Mouse (Mus musculus) heart, embryonic 16.5 days (tissue): ENCODE results near the gene Heg1. TPM values are rescaled to one million over a fixed set of nuclear protein-coding genes. Genes with fewer than 3 reads are reported as not detected.

Experiments used
- ATAC-seq: fragments of 200-750 bp; cut with Nextera tagmentation; replicated peaks from 2 replicates; pipeline ENCODE4 v1.8.0; 2017; ENCODE audit warnings: moderate number of reproducible peaks; ENCODE audit not compliant: insufficient read depth, low FRiP score; ENCODE audit errors: extremely low read depth
- H3K27ac ChIP-seq: fragments of 300-500 bp; sonication (generic); 2 replicates; pipeline ENCODE4 v1.5.1; 2014; ENCODE audit warnings: mild to moderate bottlenecking, low read length, control low read depth, moderate library complexity
- H3K27me3 ChIP-seq: fragments of 300-500 bp; sonication (generic); 2 replicates; pipeline ENCODE4 v1.6.1; 2014; ENCODE audit warnings: low read length, mixed read lengths; ENCODE audit not compliant: control insufficient read depth, insufficient read depth
- H3K36me3 ChIP-seq: fragments of 300-500 bp; sonication (generic); 2 replicates; pipeline ENCODE4 v1.6.1; 2014; ENCODE audit not compliant: control insufficient read depth, insufficient read depth
- H3K4me1 ChIP-seq: fragments of 300-500 bp; sonication (generic); 2 replicates; pipeline ENCODE4 v1.6.1; 2014; ENCODE audit warnings: low read length, mixed read lengths; ENCODE audit not compliant: control insufficient read depth, insufficient read depth
- H3K4me2 ChIP-seq: fragments of 300-500 bp; sonication (generic); 2 replicates; pipeline ENCODE4 v1.6.1; 2014; ENCODE audit warnings: low read depth, mild to moderate bottlenecking, control low read depth, low read length
- H3K4me3 ChIP-seq: fragments of 300-500 bp; sonication (generic); 2 replicates; pipeline ENCODE4 v1.5.1; 2014; ENCODE audit warnings: mild to moderate bottlenecking, control low read depth, low read length
- H3K9ac ChIP-seq: fragments of 300-500 bp; sonication (generic); 2 replicates; pipeline ENCODE4 v1.6.1; 2014; ENCODE audit warnings: low read length, control low read depth
- H3K9me3 ChIP-seq: fragments of 300-500 bp; sonication (generic); replicated peaks from 2 replicates; pipeline ENCODE4 v1.6.1; 2016; ENCODE audit warnings: low read length; ENCODE audit not compliant: control insufficient read depth
- WGBS: fragments of 180-500 bp; shearing (Covaris S2); extraction: QIAGEN DNeasy Blood & Tissue Kit; methylation state at CpG from one replicate; pipeline ENCODE4 v1.1.7; 2014; 5-methylcytosine and 5-hydroxymethylcytosine counted together
- polyA plus RNA-seq: library from polyadenylated mRNA; unstranded; fragments of >200 nt; fragmentation: Nextera tagmentation; extraction: Ambion mirVana; gene quantifications from 2 replicates; pipeline ENCODE4 v1.2.1, GENCODE M21; 2015

Gene Heg1
- polyA plus RNA-seq, 1 experiment from 2014 or later, result 34.0 TPM

- Histone ChIP-seq H3K27me3 (no peaks in the 10 kb centered on the region), H3K4me2 (peak overlapping the region; percentile 26; the same call in 1 of the 2 replicates), H3K9ac (no peak overlapping the region), H3K4me3 (no peak overlapping the region), H3K4me1 (peaks cover 10% of the 10 kb centered on the region), H3K9me3 (no peaks in the 10 kb centered on the region), H3K36me3 (peaks cover 39% of the 10 kb centered on the region), H3K27ac (peak overlapping the region; percentile 27; the same call in 1 of the 2 replicates)
- 62% methylated on average over 12 of the region's 12 CpGs for WGBS
- peak; percentile 19; the same call in 1 of the 2 replicates for ATAC-seq
Observed at GRCm38 (mm10) chr16:33751590-33751989, 67.4 kb downstream of the Heg1 start.

DNA sequence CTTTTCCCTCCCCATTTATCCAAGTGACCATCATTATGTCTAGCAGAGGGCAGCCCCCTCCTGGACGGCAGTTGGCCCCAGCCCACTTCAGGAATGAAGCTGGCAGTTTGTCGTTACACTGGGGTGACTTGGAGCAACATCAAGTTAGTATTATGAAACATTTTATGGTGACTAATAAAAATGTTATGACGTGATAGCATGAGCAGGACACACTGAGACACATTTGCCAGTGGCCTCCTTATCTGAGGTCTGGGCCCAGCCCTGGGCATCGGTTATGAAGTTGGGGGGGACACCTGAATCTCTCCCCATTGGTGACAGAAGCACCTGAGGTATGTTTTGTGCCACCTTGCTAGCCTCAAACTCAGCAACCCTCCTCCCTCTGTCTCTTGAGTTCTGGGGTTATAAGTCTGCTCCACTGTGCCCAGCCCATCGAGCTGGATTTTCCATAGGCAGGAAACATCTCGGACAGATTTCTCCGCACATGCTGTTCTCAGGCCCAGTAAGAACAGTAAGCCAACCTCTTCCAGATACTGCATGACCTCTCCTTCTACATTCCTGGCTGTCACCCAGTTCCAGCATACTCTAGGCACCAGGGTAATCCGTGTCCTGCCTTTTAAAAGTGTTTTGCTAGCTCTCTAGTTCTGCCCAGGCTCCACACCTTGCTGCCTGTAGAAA is 68.9 kb downstream of the Heg1 start:
- Histone ChIP-seq H3K4me2 (no peak overlapping the region), H3K9ac (no peak overlapping the region; the same call in 1 of the 2 replicates), H3K27me3 (no peaks in the 10 kb centered on the region), H3K27ac (peak overlapping the region; percentile 80), H3K4me1 (peaks cover 10% of the 10 kb centered on the region), H3K36me3 (peaks cover 44% of the 10 kb centered on the region), H3K4me3 (no peak overlapping the region), H3K9me3 (no peaks in the 10 kb centered on the region)
- ATAC-seq, result peak; percentile 74
- WGBS, result 43% methylated on average over 8 of the region's 8 CpGs

DNA sequence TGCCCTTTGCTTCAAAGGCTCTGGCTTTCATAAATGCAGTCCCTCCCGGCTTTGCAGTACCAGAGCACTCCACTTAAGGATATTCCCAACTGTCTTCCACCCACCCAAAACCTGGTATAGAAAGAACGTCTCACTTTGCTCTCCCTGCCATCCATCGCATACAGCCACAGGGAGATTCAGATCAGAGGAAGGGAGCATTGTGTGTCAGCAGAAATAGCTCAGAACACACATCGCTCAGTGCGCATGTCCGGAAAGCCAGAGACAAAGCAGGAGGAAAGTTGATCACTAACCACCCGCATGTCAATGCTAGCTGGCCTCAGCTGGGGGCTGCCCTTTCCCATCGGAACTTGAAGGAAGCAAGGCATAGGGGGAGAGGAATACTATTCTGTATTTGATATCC is 71.1 kb downstream of the Heg1 start:
- peaks cover 10% of the 10 kb centered on the region for H3K4me1 ChIP-seq
- H3K9ac ChIP-seq, result no peak overlapping the region
- peaks cover 40% of the 10 kb centered on the region for H3K36me3 ChIP-seq
- no peak overlapping the region for H3K4me3 ChIP-seq
- no peak overlapping the region for H3K4me2 ChIP-seq
- no peaks in the 10 kb centered on the region for H3K9me3 ChIP-seq
- H3K27ac ChIP-seq, result no peak overlapping the region
- no peaks in the 10 kb centered on the region for H3K27me3 ChIP-seq
- ATAC-seq, result no peak
- 76% methylated on average over 8 of the region's 8 CpGs for WGBS

GRCm38 (mm10) chr16:33755961-33756360 is 71.8 kb downstream of the Heg1 start:
- 63% methylated on average over 16 of the region's 16 CpGs for WGBS
- H3K4me1 ChIP-seq, result peaks cover 10% of the 10 kb centered on the region
- H3K4me3 ChIP-seq, result no peak overlapping the region
- no peaks in the 10 kb centered on the region for H3K27me3 ChIP-seq
- H3K4me2 ChIP-seq, result no peak overlapping the region
- no peak overlapping the region for H3K27ac ChIP-seq
- no peak overlapping the region for H3K9ac ChIP-seq
- ATAC-seq, result no peak
- peaks cover 38% of the 10 kb centered on the region for H3K36me3 ChIP-seq
- no peaks in the 10 kb centered on the region for H3K9me3 ChIP-seq

GRCm38 (mm10) chr16:33756396-33756795 is 72.2 kb downstream of the Heg1 start:
- H3K4me1 ChIP-seq, result peaks cover 12% of the 10 kb centered on the region
- no peaks in the 10 kb centered on the region for H3K27me3 ChIP-seq
- H3K9me3 ChIP-seq, result no peaks in the 10 kb centered on the region
- no peak overlapping the region for H3K27ac ChIP-seq
- WGBS, result 48% methylated on average over 6 of the region's 6 CpGs
- ATAC-seq, result no peak
- H3K9ac ChIP-seq, result no peak overlapping the region
- no peak overlapping the region for H3K4me2 ChIP-seq
- peaks cover 36% of the 10 kb centered on the region for H3K36me3 ChIP-seq
- no peak overlapping the region for H3K4me3 ChIP-seq

- Histone ChIP-seq H3K9me3 (no peaks in the 10 kb centered on the region), H3K27me3 (no peaks in the 10 kb centered on the region), H3K36me3 (peaks cover 35% of the 10 kb centered on the region), H3K27ac (no peak overlapping the region), H3K4me1 (peaks cover 7% of the 10 kb centered on the region; the same call in 1 of the 2 replicates), H3K9ac (no peak overlapping the region), H3K4me2 (no peak overlapping the region), H3K4me3 (no peak overlapping the region)
- 77% methylated on average over 7 of the region's 7 CpGs for WGBS
- no peak for ATAC-seq
Observed at GRCm38 (mm10) chr16:33759207-33759606, 75.0 kb downstream of the Heg1 start.

- ATAC-seq, result no peak
- Histone ChIP-seq H3K4me1 (peaks cover 7% of the 10 kb centered on the region; the same call in 1 of the 2 replicates), H3K4me2 (no peak overlapping the region), H3K36me3 (peaks cover 30% of the 10 kb centered on the region), H3K9ac (no peak overlapping the region), H3K4me3 (no peak overlapping the region), H3K9me3 (no peaks in the 10 kb centered on the region), H3K27me3 (no peaks in the 10 kb centered on the region), H3K27ac (no peak overlapping the region)
- WGBS, result 53% methylated on average over 5 of the region's 5 CpGs
Observed at GRCm38 (mm10) chr16:33760542-33760941, 76.4 kb downstream of the Heg1 start.

GRCm38 (mm10) chr16:33760996-33761395 is 76.8 kb downstream of the Heg1 start:
- no peak overlapping the region for H3K4me2 ChIP-seq
- H3K4me1 ChIP-seq, result peaks cover 7% of the 10 kb centered on the region; the same call in 1 of the 2 replicates
- no peak overlapping the region for H3K27ac ChIP-seq
- 76% methylated on average over 11 of the region's 11 CpGs for WGBS
- H3K9ac ChIP-seq, result no peak overlapping the region
- H3K27me3 ChIP-seq, result no peaks in the 10 kb centered on the region
- peaks cover 30% of the 10 kb centered on the region for H3K36me3 ChIP-seq
- ATAC-seq, result no peak
- no peaks in the 10 kb centered on the region for H3K9me3 ChIP-seq
- no peak overlapping the region for H3K4me3 ChIP-seq

- peaks cover 7% of the 10 kb centered on the region; the same call in 1 of the 2 replicates for H3K4me1 ChIP-seq
- no peaks in the 10 kb centered on the region for H3K9me3 ChIP-seq
- WGBS, result 78% methylated on average over 12 of the region's 12 CpGs
- H3K36me3 ChIP-seq, result peaks cover 28% of the 10 kb centered on the region
- H3K27me3 ChIP-seq, result no peaks in the 10 kb centered on the region
- no peak for ATAC-seq
- no peak overlapping the region for H3K4me3 ChIP-seq
- H3K27ac ChIP-seq, result no peak overlapping the region
- no peak overlapping the region for H3K9ac ChIP-seq
- H3K4me2 ChIP-seq, result no peak overlapping the region
Observed at GRCm38 (mm10) chr16:33764501-33765193, 80.5 kb downstream of the Heg1 start.
